Mouse (Mus musculus) embryonic fibroblast, embryonic 13.5 days (primary cell): ENCODE measurements at regions not wholly inside any gene's neighbourhood (a gene's known extent, or its start where the extent isn't known, plus 50 kb on each side); places are given as distances from the start of the nearest gene placed in this dataset.

Source experiments
- CTCF ChIP-seq: IDR thresholded peaks from 2 replicates; pipeline ENCODE4 v1.5.1; 2011; ENCODE audit warnings: mild to moderate bottlenecking, control low read depth, low read length, moderate library complexity, borderline replicate concordance; ENCODE audit not compliant: insufficient read depth
- POLR2A ChIP-seq: IDR thresholded peaks from 2 replicates; pipeline ENCODE4 v1.6.1; 2011; ENCODE audit warnings: low read depth, mild to moderate bottlenecking, control low read depth, low read length, moderate library complexity

- TF ChIP-seq CTCF (no peak), POLR2A (no peak)
Measured at GRCm38 (mm10) chr17:64950802-64951624, 115.1 kb upstream of the 4930583I09Rik start.
